ENCODE assay signal across 16 mouse cellular contexts in genomic region chr2:179687243-179687681, GRCm38 (mm10).
A peak's percentile ranks its signal among the peaks of the same experiment; 100 is the strongest.
DNase-seq lines count a peak whose midpoint lies in the region; ATAC-seq and TF ChIP-seq lines count a peak whose summit lies in the region.
"Had no signal": no experiment of that assay in that cellular context is flagged by ENCODE, and none has a peak within 500 bp of the region (broad histone marks: within the 10 kb centered on the region; RNA-seq: fewer than 3 reads in every experiment).

No protein-coding gene starts in this region.

- DNase-seq in kidney, postnatal 4 days: no peak
- DNase-seq in forelimb bud, embryonic 11.5 days (ENCODE audit: low read depth, low spot score): peak; percentile 83
- DNase-seq in layer of hippocampus, adult 2 months (ENCODE audit: low spot score in 2 of 2): no peak
- no peak for DNase-seq in urinary bladder, postnatal 14 days (ENCODE audit: low spot score)
- DNase-seq: adrenal gland, adult 8-10 months; cerebellum, postnatal 36 days; gastrocnemius, postnatal 25 days; left cerebral cortex, postnatal 4 days; right cerebral cortex, postnatal 4 days had no signal

- peak; percentile 58; the same call in 1 of the 2 replicates for ATAC-seq in kidney, embryonic 14.5 days (ENCODE audit: low FRiP score, low TSS enrichment)
- peak; percentile 57; the same call in 1 of the 2 replicates for ATAC-seq in limb, embryonic 13.5 days (ENCODE audit: low FRiP score, low read depth)
- peak; percentile 49; the same call in 1 of the 2 replicates for ATAC-seq in midbrain, embryonic 15.5 days (replicated peaks)
- ATAC-seq: Patski had no signal

- no peak overlapping the region for H3K9ac ChIP-seq in kidney, embryonic 14.5 days (ENCODE audit: low read depth, low read length)
- no peak overlapping the region for H3K9ac ChIP-seq in limb, embryonic 13.5 days
- H3K9ac ChIP-seq in midbrain, embryonic 15.5 days: no peak overlapping the region
- H3K9ac ChIP-seq: heart, embryonic 15.5 days; stomach, embryonic 15.5 days had no signal

- no peaks in the 10 kb centered on the region for H3K9me3 ChIP-seq in kidney, embryonic 14.5 days (ENCODE audit: control insufficient read depth, low read length)
- H3K9me3 ChIP-seq in limb, embryonic 13.5 days: no peaks in the 10 kb centered on the region
- H3K9me3 ChIP-seq in midbrain, embryonic 15.5 days: no peaks in the 10 kb centered on the region
- H3K9me3 ChIP-seq: heart, embryonic 15.5 days; stomach, embryonic 15.5 days had no signal

- no peak for TF ChIP-seq CTCF in layer of hippocampus, adult 2 months (conservative IDR thresholded peaks at IDR 0.05)

- H3K4me3 ChIP-seq in kidney, embryonic 14.5 days (ENCODE audit: low read length): no peak overlapping the region
- no peak overlapping the region for H3K4me3 ChIP-seq in limb, embryonic 13.5 days
- H3K4me3 ChIP-seq in midbrain, embryonic 15.5 days: no peak overlapping the region
- H3K4me3 ChIP-seq in layer of hippocampus, adult 2 months: no peak overlapping the region
- H3K4me3 ChIP-seq: heart, embryonic 15.5 days; stomach, embryonic 15.5 days had no signal

- H3K4me1 ChIP-seq in kidney, embryonic 14.5 days (ENCODE audit: control insufficient read depth, insufficient read depth, low read length): 0 out of 2 replicates have a peak, but pooled peaks cover 5% of the 10 kb centered on the region
- H3K4me1 ChIP-seq in limb, embryonic 13.5 days: peaks cover 19% of the 10 kb centered on the region
- peaks cover 28% of the 10 kb centered on the region for H3K4me1 ChIP-seq in midbrain, embryonic 15.5 days
- H3K4me1 ChIP-seq: heart, embryonic 15.5 days; stomach, embryonic 15.5 days had no signal

- H3K27ac ChIP-seq in kidney, embryonic 14.5 days (ENCODE audit: low read depth, low read length): no peak overlapping the region
- no peak overlapping the region for H3K27ac ChIP-seq in limb, embryonic 13.5 days
- peak overlapping the region; percentile 64 for H3K27ac ChIP-seq in midbrain, embryonic 15.5 days
- no peak overlapping the region for H3K27ac ChIP-seq in layer of hippocampus, adult 2 months
- H3K27ac ChIP-seq: heart, embryonic 15.5 days; stomach, embryonic 15.5 days had no signal

- H3K4me2 ChIP-seq in kidney, embryonic 14.5 days (replicated peaks; ENCODE audit: low read depth, low read length): no peak overlapping the region
- H3K4me2 ChIP-seq in limb, embryonic 13.5 days (replicated peaks): peak overlapping the region; percentile 14; the same call in 1 of the 2 replicates
- H3K4me2 ChIP-seq in midbrain, embryonic 15.5 days: 0 out of 2 replicates have a peak overlapping the region, but pooled peaks have one; percentile 4
- H3K4me2 ChIP-seq: heart, embryonic 15.5 days; stomach, embryonic 15.5 days had no signal

- H3K27me3 ChIP-seq in kidney, embryonic 14.5 days (ENCODE audit: control insufficient read depth, insufficient read depth, low read length): no peaks in the 10 kb centered on the region; the same call in 1 of the 2 replicates
- peaks cover 61% of the 10 kb centered on the region for H3K27me3 ChIP-seq in limb, embryonic 13.5 days
- H3K27me3 ChIP-seq in midbrain, embryonic 15.5 days (replicated peaks): no peaks in the 10 kb centered on the region; the same call in 1 of the 2 replicates
- H3K27me3 ChIP-seq: CH12.LX; stomach, embryonic 15.5 days had no signal

- WGBS in kidney, embryonic 14.5 days: 13% methylated on average over 12 of the region's 12 CpGs
- 5% methylated on average over 12 of the region's 12 CpGs for WGBS in limb, embryonic 13.5 days
- WGBS in midbrain, embryonic 15.5 days: 24% methylated on average over 12 of the region's 12 CpGs

- H3K36me3 ChIP-seq in kidney, embryonic 14.5 days (ENCODE audit: control insufficient read depth, insufficient read depth, low read length): no peaks in the 10 kb centered on the region
- H3K36me3 ChIP-seq in limb, embryonic 13.5 days: no peaks in the 10 kb centered on the region
- H3K36me3 ChIP-seq in midbrain, embryonic 15.5 days (replicated peaks): no peaks in the 10 kb centered on the region
- H3K36me3 ChIP-seq: heart, embryonic 15.5 days; stomach, embryonic 15.5 days had no signal
